Comparison of ENCODE assay signal across 8 mouse cellular contexts in the genomic region with DNA sequence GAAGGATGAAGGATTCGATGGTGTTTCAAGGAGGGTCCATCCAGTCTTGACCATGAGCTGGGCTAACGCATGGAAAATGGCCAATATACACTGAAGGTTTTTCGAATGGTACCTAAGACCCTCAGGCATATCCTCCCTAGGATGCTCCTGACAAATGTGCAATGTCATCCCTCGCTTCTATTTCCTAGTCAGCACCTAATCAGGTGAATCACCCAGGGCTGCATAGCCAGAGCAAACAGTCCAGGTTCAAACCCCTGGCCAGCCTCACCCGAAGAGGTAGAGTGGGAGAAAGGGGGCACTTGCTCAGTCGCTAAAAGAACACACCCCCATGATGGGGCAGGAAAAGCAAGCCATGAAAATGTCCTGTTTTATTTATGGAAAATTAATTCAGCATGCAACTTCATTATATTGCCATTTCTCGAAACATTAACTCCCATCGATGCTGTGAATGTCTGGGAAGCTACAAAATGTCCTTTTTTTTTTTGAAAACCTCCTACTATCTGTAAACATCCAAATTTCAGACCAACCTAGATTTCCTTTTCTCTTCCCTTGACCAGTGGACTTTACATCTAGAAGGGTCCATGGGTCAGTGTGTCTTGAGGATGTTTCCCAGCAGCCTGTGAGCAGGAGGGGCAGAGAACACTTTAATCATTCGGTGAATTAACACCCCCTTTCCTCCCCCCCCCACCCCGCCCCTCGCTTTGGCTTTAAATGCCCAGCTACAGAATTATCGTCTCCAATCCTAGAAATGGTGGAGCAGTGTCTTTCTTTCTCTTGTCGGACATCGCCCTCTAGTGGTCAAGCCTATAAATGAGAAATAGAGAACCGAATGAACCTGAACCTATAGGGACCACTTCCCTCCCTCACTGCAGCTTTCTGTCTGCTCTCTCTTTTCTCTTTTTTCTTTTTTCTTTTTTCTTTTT.
DNase-seq lines count a peak whose midpoint lies in the region; ATAC-seq lines count a peak whose summit lies in the region.

No protein-coding gene starts in this region.

- WGBS in heart, embryonic 11.5 days (ENCODE audit: insufficient replicate concordance): 37% methylated on average over 15 of the region's 15 CpGs
- 44% methylated on average over 15 of the region's 15 CpGs for WGBS in forebrain, embryonic 13.5 days
- 38% methylated on average over 15 of the region's 15 CpGs for WGBS in midbrain, embryonic 13.5 days

- H3K27ac ChIP-seq in heart, embryonic 11.5 days (ENCODE audit: low read depth, low read length): no peak overlapping the region
- no peak overlapping the region for H3K27ac ChIP-seq in forebrain, embryonic 13.5 days
- no peak overlapping the region for H3K27ac ChIP-seq in midbrain, embryonic 13.5 days

- no peak overlapping the region for H3K4me3 ChIP-seq in heart, embryonic 11.5 days (ENCODE audit: low read depth, low read length)
- H3K4me3 ChIP-seq in forebrain, embryonic 13.5 days: no peak overlapping the region
- H3K4me3 ChIP-seq in midbrain, embryonic 13.5 days (replicated peaks): no peak overlapping the region

- no peaks in the 10 kb centered on the region for H3K4me1 ChIP-seq in heart, embryonic 11.5 days (ENCODE audit: control insufficient read depth, insufficient read depth, low read length)
- no peaks in the 10 kb centered on the region for H3K4me1 ChIP-seq in forebrain, embryonic 13.5 days
- peaks cover 12% of the 10 kb centered on the region for H3K4me1 ChIP-seq in midbrain, embryonic 13.5 days (replicated peaks)

- H3K9ac ChIP-seq in heart, embryonic 11.5 days (ENCODE audit: low read depth, low read length): no peak overlapping the region
- H3K9ac ChIP-seq in forebrain, embryonic 13.5 days: no peak overlapping the region
- H3K9ac ChIP-seq in midbrain, embryonic 13.5 days (replicated peaks): no peak overlapping the region

- H3K4me2 ChIP-seq in heart, embryonic 11.5 days: no peak overlapping the region
- H3K4me2 ChIP-seq in forebrain, embryonic 13.5 days: no peak overlapping the region
- H3K4me2 ChIP-seq in midbrain, embryonic 13.5 days (replicated peaks): peak overlapping the region; percentile 34; the same call in 1 of the 2 replicates

- peaks cover 2% of the 10 kb centered on the region; the same call in 1 of the 2 replicates for H3K27me3 ChIP-seq in heart, embryonic 11.5 days (ENCODE audit: control insufficient read depth, insufficient read depth, low read length)
- H3K27me3 ChIP-seq in forebrain, embryonic 13.5 days: peaks cover 9% of the 10 kb centered on the region; the same call in 1 of the 2 replicates
- no peaks in the 10 kb centered on the region for H3K27me3 ChIP-seq in midbrain, embryonic 13.5 days

- no peaks in the 10 kb centered on the region for H3K36me3 ChIP-seq in heart, embryonic 11.5 days (ENCODE audit: control insufficient read depth, insufficient read depth, low read length)
- H3K36me3 ChIP-seq in forebrain, embryonic 13.5 days (ENCODE audit: poor library complexity, severe bottlenecking): no peaks in the 10 kb centered on the region
- H3K36me3 ChIP-seq in midbrain, embryonic 13.5 days: no peaks in the 10 kb centered on the region

- peak; percentile 61 for DNase-seq in heart, adult 8-10 months (ENCODE audit: low spot score)
- peak; percentile 40 for DNase-seq in c-Kit-positive CD71-positive TER-119-negative erythroid progenitor cells, embryonic 14.5 days (ENCODE audit: low read depth)
- DNase-seq in hindlimb bud, embryonic 11.5 days (ENCODE audit: extremely low spot score, low read depth, low spot score): peak; percentile 53
- peak; percentile 71 to 75 for DNase-seq in left cerebral cortex, adult 18-20 months (ENCODE audit: low spot score in 2 of 2)
- DNase-seq in spleen, postnatal 4 days (ENCODE audit: low spot score in 2 of 2): peak; percentile 32 to 74

- no peaks in the 10 kb centered on the region for H3K9me3 ChIP-seq in heart, embryonic 11.5 days (replicated peaks; ENCODE audit: control insufficient read depth, low read length)
- H3K9me3 ChIP-seq in forebrain, embryonic 13.5 days (replicated peaks): no peaks in the 10 kb centered on the region
- H3K9me3 ChIP-seq in midbrain, embryonic 13.5 days: no peaks in the 10 kb centered on the region

- ATAC-seq in heart, embryonic 11.5 days (replicated peaks; ENCODE audit: insufficient number of reproducible peaks, low FRiP score, low TSS enrichment): no peak
- ATAC-seq in forebrain, embryonic 13.5 days: peak; percentile 92
- ATAC-seq in midbrain, embryonic 13.5 days: peak; percentile 77
